Mouse (Mus musculus): ENCODE measurements at regions not wholly inside any gene's neighbourhood (a gene's known extent, or its start where the extent isn't known, plus 50 kb on each side); places are given as distances from the start of the nearest gene placed in this dataset.

GRCm38 (mm10) chr4:83915871-83916270 is 390.5 kb downstream of the Ccdc171 start:
- 70% methylated on average over 4 of the region's 4 CpGs for WGBS
- Histone ChIP-seq H3K27me3 (replicated peaks; ENCODE audit: control insufficient read depth, insufficient read depth, low read length) (no peaks in the 10 kb centered on the region), H3K9me3 (ENCODE audit: control insufficient read depth) (no peaks in the 10 kb centered on the region), H3K4me1 (replicated peaks; ENCODE audit: control insufficient read depth, insufficient read depth, low read length) (no peaks in the 10 kb centered on the region), H3K9ac (ENCODE audit: low read depth, low read length) (no peak overlapping the region), H3K27ac (ENCODE audit: low read depth, low read length) (no peak overlapping the region), H3K4me3 (ENCODE audit: low read depth, low read length) (no peak overlapping the region), H3K4me2 (replicated peaks; ENCODE audit: low read depth) (no peak overlapping the region), H3K36me3 (ENCODE audit: control insufficient read depth, insufficient read depth) (no peaks in the 10 kb centered on the region)
- no peak for TF ChIP-seq CTCF (IDR thresholded peaks at IDR 0.05; ENCODE audit: low read depth)
- no peak for ATAC-seq

GRCm38 (mm10) chr4:83917009-83917408 is 391.7 kb downstream of the Ccdc171 start:
- Histone ChIP-seq H3K27me3 (replicated peaks; ENCODE audit: control insufficient read depth, insufficient read depth, low read length) (no peaks in the 10 kb centered on the region), H3K27ac (ENCODE audit: low read depth, low read length) (no peak overlapping the region), H3K4me1 (replicated peaks; ENCODE audit: control insufficient read depth, insufficient read depth, low read length) (no peaks in the 10 kb centered on the region), H3K4me3 (ENCODE audit: low read depth, low read length) (no peak overlapping the region), H3K9me3 (ENCODE audit: control insufficient read depth) (no peaks in the 10 kb centered on the region), H3K4me2 (replicated peaks; ENCODE audit: low read depth) (no peak overlapping the region), H3K36me3 (ENCODE audit: control insufficient read depth, insufficient read depth) (no peaks in the 10 kb centered on the region), H3K9ac (ENCODE audit: low read depth, low read length) (no peak overlapping the region)
- 88% methylated on average over 4 of the region's 4 CpGs for WGBS
- TF ChIP-seq CTCF (IDR thresholded peaks at IDR 0.05; ENCODE audit: low read depth): no peak
- no peak for ATAC-seq

- Histone ChIP-seq H3K4me2 (replicated peaks; ENCODE audit: low read depth) (no peak overlapping the region), H3K9ac (ENCODE audit: low read depth, low read length) (no peak overlapping the region), H3K27me3 (replicated peaks; ENCODE audit: control insufficient read depth, insufficient read depth, low read length) (no peaks in the 10 kb centered on the region), H3K36me3 (ENCODE audit: control insufficient read depth, insufficient read depth) (no peaks in the 10 kb centered on the region), H3K4me1 (replicated peaks; ENCODE audit: control insufficient read depth, insufficient read depth, low read length) (no peaks in the 10 kb centered on the region), H3K4me3 (ENCODE audit: low read depth, low read length) (no peak overlapping the region), H3K27ac (ENCODE audit: low read depth, low read length) (no peak overlapping the region), H3K9me3 (ENCODE audit: control insufficient read depth) (no peaks in the 10 kb centered on the region)
- 88% methylated on average over 3 of the region's 3 CpGs for WGBS
- no peak for ATAC-seq
- no peak for TF ChIP-seq CTCF (IDR thresholded peaks at IDR 0.05; ENCODE audit: low read depth)
Measured at GRCm38 (mm10) chr4:83918093-83918492, 392.7 kb downstream of the Ccdc171 start.

GRCm38 (mm10) chr4:83919041-83919440 is 393.7 kb downstream of the Ccdc171 start:
- no peaks in the 10 kb centered on the region for H3K9me3 ChIP-seq (ENCODE audit: control insufficient read depth)
- no peaks in the 10 kb centered on the region for H3K36me3 ChIP-seq (ENCODE audit: control insufficient read depth, insufficient read depth)
- no peak overlapping the region for H3K4me2 ChIP-seq (replicated peaks; ENCODE audit: low read depth)
- TF ChIP-seq CTCF (IDR thresholded peaks at IDR 0.05; ENCODE audit: low read depth): peak; percentile 52
- no peak for ATAC-seq
- H3K27me3 ChIP-seq (replicated peaks; ENCODE audit: control insufficient read depth, insufficient read depth, low read length): no peaks in the 10 kb centered on the region
- no peak overlapping the region for H3K27ac ChIP-seq (ENCODE audit: low read depth, low read length)
- no peak overlapping the region for H3K9ac ChIP-seq (ENCODE audit: low read depth, low read length)
- H3K4me3 ChIP-seq (ENCODE audit: low read depth, low read length): no peak overlapping the region
- WGBS: 79% methylated on average over 1 of the region's 1 CpGs
- no peaks in the 10 kb centered on the region for H3K4me1 ChIP-seq (replicated peaks; ENCODE audit: control insufficient read depth, insufficient read depth, low read length)

- Histone ChIP-seq H3K4me2 (replicated peaks; ENCODE audit: low read depth) (no peak overlapping the region), H3K4me1 (replicated peaks; ENCODE audit: control insufficient read depth, insufficient read depth, low read length) (no peaks in the 10 kb centered on the region), H3K4me3 (ENCODE audit: low read depth, low read length) (no peak overlapping the region), H3K27me3 (replicated peaks; ENCODE audit: control insufficient read depth, insufficient read depth, low read length) (no peaks in the 10 kb centered on the region), H3K9ac (ENCODE audit: low read depth, low read length) (no peak overlapping the region), H3K9me3 (ENCODE audit: control insufficient read depth) (no peaks in the 10 kb centered on the region), H3K27ac (ENCODE audit: low read depth, low read length) (no peak overlapping the region), H3K36me3 (ENCODE audit: control insufficient read depth, insufficient read depth) (no peaks in the 10 kb centered on the region)
- no peak for ATAC-seq
- TF ChIP-seq CTCF (IDR thresholded peaks at IDR 0.05; ENCODE audit: low read depth): peak; percentile 33
- WGBS: 63% methylated on average over 8 of the region's 8 CpGs
Measured at GRCm38 (mm10) chr4:83925118-83925842, 399.9 kb downstream of the Ccdc171 start.

- no peak for ATAC-seq
- Histone ChIP-seq H3K4me1 (replicated peaks; ENCODE audit: control insufficient read depth, insufficient read depth, low read length) (no peaks in the 10 kb centered on the region), H3K4me3 (ENCODE audit: low read depth, low read length) (no peak overlapping the region), H3K36me3 (ENCODE audit: control insufficient read depth, insufficient read depth) (no peaks in the 10 kb centered on the region), H3K4me2 (replicated peaks; ENCODE audit: low read depth) (no peak overlapping the region), H3K27me3 (replicated peaks; ENCODE audit: control insufficient read depth, insufficient read depth, low read length) (no peaks in the 10 kb centered on the region), H3K9me3 (ENCODE audit: control insufficient read depth) (no peaks in the 10 kb centered on the region), H3K27ac (ENCODE audit: low read depth, low read length) (peak overlapping the region; percentile 41; the same call in 1 of the 2 replicates), H3K9ac (ENCODE audit: low read depth, low read length) (no peak overlapping the region)
- no peak for TF ChIP-seq CTCF (IDR thresholded peaks at IDR 0.05; ENCODE audit: low read depth)
- 47% methylated on average over 11 of the region's 11 CpGs for WGBS
Measured at GRCm38 (mm10) chr4:83926195-83926731, 400.9 kb downstream of the Ccdc171 start.

Measured in intestine, postnatal 0 days (tissue).